Mouse (Mus musculus) forebrain, embryonic 13.5 days (tissue): ENCODE results near the gene Crtc2. TPM values are rescaled to one million over a fixed set of nuclear protein-coding genes. Genes with fewer than 3 reads are reported as not detected.

Source experiments
- ATAC-seq: fragments of 200-750 bp; cut with Nextera tagmentation; 2 replicates; pipeline ENCODE4 v1.8.0; 2017
- H3K27ac ChIP-seq: fragments of 300-500 bp; sonication (generic); 2 replicates; pipeline ENCODE4 v1.5.1; 2015; ENCODE audit warnings: inconsistent platforms, mild to moderate bottlenecking, moderate library complexity
- H3K27me3 ChIP-seq: fragments of 300-500 bp; sonication (generic); 2 replicates; pipeline ENCODE4 v1.6.1; 2015; ENCODE audit warnings: mild to moderate bottlenecking, inconsistent platforms
- H3K36me3 ChIP-seq: fragments of 300-500 bp; sonication (generic); 2 replicates; pipeline ENCODE4 v1.6.1; 2015; ENCODE audit warnings: mild to moderate bottlenecking, inconsistent platforms; ENCODE audit not compliant: poor library complexity, severe bottlenecking
- H3K4me1 ChIP-seq: fragments of 300-500 bp; sonication (generic); 2 replicates; pipeline ENCODE4 v1.6.1; 2015; ENCODE audit warnings: inconsistent platforms
- H3K4me2 ChIP-seq: fragments of 300-500 bp; sonication (generic); 2 replicates; pipeline ENCODE4 v1.6.1; 2015; ENCODE audit warnings: inconsistent platforms, mild to moderate bottlenecking, moderate library complexity
- H3K4me3 ChIP-seq: fragments of 300-500 bp; sonication (generic); 2 replicates; pipeline ENCODE4 v1.5.1; 2015; ENCODE audit warnings: mild to moderate bottlenecking, inconsistent platforms
- H3K9ac ChIP-seq: fragments of 300-500 bp; sonication (generic); 2 replicates; pipeline ENCODE4 v1.6.1; 2015; ENCODE audit warnings: mild to moderate bottlenecking, inconsistent platforms
- H3K9me3 ChIP-seq: fragments of 300-500 bp; sonication (generic); replicated peaks from 2 replicates; pipeline ENCODE4 v1.6.1; 2016; ENCODE audit warnings: inconsistent platforms
- WGBS: fragments of 180-500 bp; shearing (Covaris S2); methylation state at CpG from one replicate; pipeline ENCODE4 v1.1.7; 2015; 5-methylcytosine and 5-hydroxymethylcytosine counted together
- microRNA-seq: library from miRNA; unstranded; fragments of <30 nt; microRNA quantifications from one replicate; pipeline ENCODE4, GENCODE M21; 2016
- polyA plus RNA-seq: library from polyadenylated mRNA; unstranded; fragments of >200 nt; fragmentation: Nextera tagmentation; extraction: Ambion mirVana; gene quantifications from 2 replicates; pipeline ENCODE4 v1.2.1, GENCODE M21; 2015

Gene Crtc2
- polyA plus RNA-seq, 1 experiment from 2014 or later, result 17.2 TPM

DNA sequence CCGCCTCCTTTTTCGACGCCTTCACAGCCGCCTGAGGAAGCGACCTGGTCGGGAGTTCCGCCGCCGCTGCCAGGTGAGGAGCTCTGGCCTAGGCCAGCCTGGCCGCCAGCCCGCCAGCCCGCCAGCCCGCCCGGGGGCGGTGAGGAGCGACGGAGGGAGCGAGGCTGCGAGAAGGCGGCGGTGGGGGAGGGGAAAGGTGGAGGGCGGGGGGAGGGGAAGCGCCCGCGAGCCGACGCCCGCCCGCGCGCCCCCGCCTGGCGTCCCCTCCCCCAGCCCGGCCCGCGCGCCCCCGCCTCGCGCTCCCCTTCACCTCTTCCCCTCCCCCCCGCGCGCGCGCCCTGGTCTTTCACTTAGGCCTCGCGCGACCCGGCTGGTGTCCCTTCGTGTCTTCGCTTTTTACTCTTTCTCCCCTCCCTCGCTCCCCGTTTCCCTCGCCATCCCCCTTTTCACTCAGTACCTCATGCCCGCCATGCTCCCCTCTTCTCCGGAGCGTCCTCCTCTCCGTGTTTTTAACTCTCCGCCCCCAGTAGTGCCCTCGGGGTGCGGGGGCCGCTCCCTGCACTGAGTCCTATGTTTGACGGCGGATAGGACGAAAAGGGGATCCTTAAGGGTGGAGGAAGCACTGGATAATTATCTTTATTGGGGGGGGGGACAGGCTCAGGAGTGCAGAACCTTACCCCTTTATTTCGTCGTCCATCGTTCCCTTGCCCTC lies 39.5 kb downstream of the Crtc2 start:
- peak overlapping the region; percentile 95 for H3K9ac ChIP-seq
- 0% methylated on average over 26 of the region's 68 CpGs for WGBS
- H3K4me2 ChIP-seq, result peak overlapping the region; percentile 96
- peaks cover 32% of the 10 kb centered on the region for H3K4me1 ChIP-seq
- peaks cover 3% of the 10 kb centered on the region; the same call in 1 of the 2 replicates for H3K36me3 ChIP-seq
- peak; percentile 30 for ATAC-seq
- peak overlapping the region; percentile 95 for H3K4me3 ChIP-seq
- H3K9me3 ChIP-seq, result no peaks in the 10 kb centered on the region
- H3K27me3 ChIP-seq, result no peaks in the 10 kb centered on the region
- H3K27ac ChIP-seq, result peak overlapping the region; percentile 98

DNA sequence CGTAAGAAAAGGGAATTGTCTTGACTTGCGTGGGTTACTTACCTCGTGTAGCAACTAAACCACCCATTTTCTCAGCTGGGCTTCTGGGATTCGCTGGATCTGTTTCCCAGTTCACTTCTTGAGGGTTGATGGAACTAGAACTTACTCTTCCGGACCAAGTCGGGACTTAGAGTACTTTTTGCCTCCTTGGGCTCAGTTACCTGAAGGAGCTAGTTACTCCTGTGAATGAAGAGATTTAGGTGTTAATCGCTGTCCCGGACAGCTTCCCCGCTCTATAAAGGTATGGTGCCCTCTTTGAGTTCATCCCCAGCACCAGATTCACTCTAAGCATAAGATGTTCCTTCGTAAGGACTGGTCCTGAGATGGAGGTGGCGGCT lies 40.1 kb downstream of the Crtc2 start:
- Histone ChIP-seq H3K4me2 (peak overlapping the region; percentile 96), H3K27ac (peak overlapping the region; percentile 98), H3K9me3 (no peaks in the 10 kb centered on the region), H3K9ac (peak overlapping the region; percentile 95), H3K27me3 (no peaks in the 10 kb centered on the region), H3K4me3 (peak overlapping the region; percentile 95), H3K4me1 (peaks cover 32% of the 10 kb centered on the region), H3K36me3 (peaks cover 3% of the 10 kb centered on the region; the same call in 1 of the 2 replicates)
- no peak for ATAC-seq
- under 1% methylated on average over 11 of the region's 11 CpGs for WGBS

DNA sequence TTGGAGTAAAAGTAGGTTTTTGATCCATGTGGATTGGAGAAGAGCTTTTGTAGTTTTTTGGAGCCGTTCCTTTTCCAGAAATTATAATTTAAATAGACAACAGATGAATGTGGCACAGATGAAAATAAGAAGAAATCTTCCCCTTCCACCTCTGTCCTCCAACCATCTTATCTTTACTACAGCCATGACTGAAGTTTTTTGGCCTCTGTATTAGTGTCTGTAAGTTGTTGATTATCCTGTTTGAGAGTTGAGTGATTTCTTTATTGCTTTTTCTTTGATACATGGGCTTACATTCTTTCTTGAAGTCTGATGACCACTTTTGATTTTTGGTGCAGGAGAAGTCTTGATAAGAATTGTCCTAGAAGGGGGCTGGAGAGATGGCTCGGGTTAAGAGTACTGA lies 40.7 kb downstream of the Crtc2 start:
- Histone ChIP-seq H3K36me3 (peaks cover 3% of the 10 kb centered on the region; the same call in 1 of the 2 replicates), H3K9me3 (no peaks in the 10 kb centered on the region), H3K27me3 (no peaks in the 10 kb centered on the region), H3K4me3 (peak overlapping the region; percentile 95), H3K9ac (peak overlapping the region; percentile 95), H3K4me1 (peaks cover 32% of the 10 kb centered on the region), H3K27ac (0 out of 2 replicates have a peak overlapping the region, but pooled peaks have one; percentile 98), H3K4me2 (peak overlapping the region; percentile 96)
- 74% methylated on average over 2 of the region's 2 CpGs for WGBS
- ATAC-seq, result no peak

DNA sequence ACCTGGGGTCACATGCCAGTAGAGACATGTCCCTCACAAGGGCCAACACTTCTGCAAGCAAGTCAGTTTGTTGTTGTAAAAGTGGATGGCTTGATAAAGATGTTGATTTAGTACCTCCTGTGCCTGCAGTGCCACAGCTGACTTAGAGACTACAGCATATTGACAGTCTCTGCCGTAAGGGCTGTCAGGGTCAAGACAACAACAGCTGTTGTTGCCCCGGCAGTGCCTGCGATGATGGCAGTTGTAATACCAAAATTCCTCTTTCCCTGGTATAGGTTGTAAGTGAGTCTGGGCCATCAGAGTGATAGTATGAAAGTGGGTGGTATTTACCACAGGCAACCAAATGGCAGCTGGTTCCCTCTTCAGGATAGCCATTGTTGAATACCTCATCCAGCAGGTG lies 51.8 kb downstream of the Crtc2 start:
- ATAC-seq, result no peak
- 90% methylated on average over 3 of the region's 3 CpGs for WGBS
- H3K9ac ChIP-seq, result no peak overlapping the region
- no peak overlapping the region for H3K4me2 ChIP-seq
- H3K4me1 ChIP-seq, result peaks cover 8% of the 10 kb centered on the region; the same call in 1 of the 2 replicates
- H3K27ac ChIP-seq, result no peak overlapping the region
- no peaks in the 10 kb centered on the region for H3K9me3 ChIP-seq
- no peaks in the 10 kb centered on the region for H3K27me3 ChIP-seq
- no peaks in the 10 kb centered on the region for H3K36me3 ChIP-seq
- H3K4me3 ChIP-seq, result no peak overlapping the region

DNA sequence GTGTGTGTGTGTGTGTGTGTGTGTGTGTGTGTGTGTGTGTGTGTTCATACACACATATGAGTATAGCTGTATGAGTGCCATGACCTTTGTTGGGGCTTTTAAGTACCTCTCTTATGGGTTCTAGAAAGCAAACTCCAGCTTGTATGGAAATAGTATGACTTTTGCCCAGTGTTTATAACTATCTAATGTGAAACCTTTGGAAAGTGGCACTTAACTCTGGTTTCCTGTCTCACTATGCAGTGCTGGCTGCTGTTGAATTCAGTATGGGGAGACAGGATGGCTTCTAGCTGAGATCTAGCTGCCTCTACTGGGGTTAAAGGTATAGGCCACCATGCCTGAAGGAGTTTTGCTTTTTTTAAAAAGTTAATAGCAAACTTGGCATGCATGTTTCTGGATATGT lies 55.6 kb downstream of the Crtc2 start:
- Histone ChIP-seq H3K36me3 (no peaks in the 10 kb centered on the region), H3K27me3 (no peaks in the 10 kb centered on the region), H3K9ac (no peak overlapping the region), H3K4me2 (no peak overlapping the region), H3K4me3 (no peak overlapping the region), H3K9me3 (no peaks in the 10 kb centered on the region), H3K27ac (no peak overlapping the region), H3K4me1 (peaks cover 8% of the 10 kb centered on the region; the same call in 1 of the 2 replicates)
- ATAC-seq, result no peak

DNA sequence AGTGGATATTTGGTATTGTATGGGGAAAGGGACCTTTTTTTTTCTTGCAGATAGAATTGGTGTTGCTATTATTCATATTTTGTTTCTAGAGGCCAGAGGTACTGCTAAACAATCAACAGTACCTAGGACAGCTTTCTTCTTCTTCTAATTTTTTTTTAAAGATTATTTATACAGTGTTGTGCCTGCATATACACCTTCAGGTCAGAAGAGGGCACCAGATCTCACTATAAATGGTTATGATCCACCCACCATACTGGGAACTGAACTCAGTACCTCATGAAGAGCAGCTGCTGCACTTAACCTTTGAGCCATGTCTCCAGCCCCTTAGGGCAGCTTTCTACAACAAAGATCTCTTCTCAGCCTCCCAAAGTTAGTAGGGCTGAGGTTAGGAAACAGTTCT lies 59.4 kb downstream of the Crtc2 start:
- Histone ChIP-seq H3K4me1 (no peaks in the 10 kb centered on the region), H3K27me3 (no peaks in the 10 kb centered on the region), H3K9ac (no peak overlapping the region), H3K4me3 (no peak overlapping the region), H3K9me3 (no peaks in the 10 kb centered on the region), H3K27ac (no peak overlapping the region), H3K36me3 (no peaks in the 10 kb centered on the region), H3K4me2 (no peak overlapping the region)
- ATAC-seq, result no peak

Small RNA genes within 50 kb of the gene (microRNA-seq; reads per million reads assigned to microRNA genes)
- gene Mir7012, result not detected

Other genes with a start within 250 kb of the Crtc2 start
- 224 and 230 TPM in 2 replicates for gene 4933434E20Rik, start 202.5 kb upstream of the Crtc2 start, polyA plus RNA-seq
- gene Ubap2l, start 201.5 kb upstream of the Crtc2 start, polyA plus RNA-seq, result 164 and 169 TPM in 2 replicates
- gene Tpm3, start 181.5 kb upstream of the Crtc2 start, polyA plus RNA-seq, result 449 and 474 TPM in 2 replicates
- 0.34 TPM in 2 replicates for gene Nup210l, start 150.0 kb upstream of the Crtc2 start, polyA plus RNA-seq
- gene Rps27, start 40.5 kb upstream of the Crtc2 start, polyA plus RNA-seq, result 1,194 and 1,420 TPM in 2 replicates
- gene Rab13, start 40.5 kb upstream of the Crtc2 start, polyA plus RNA-seq, result 24.3 and 28.4 TPM in 2 replicates
- gene Jtb, start 22.6 kb upstream of the Crtc2 start, polyA plus RNA-seq, result 102 and 111 TPM in 2 replicates
- gene Creb3l4, start 10.7 kb upstream of the Crtc2 start, polyA plus RNA-seq, result 5.2 and 5.8 TPM in 2 replicates
- gene Slc39a1, start 6.0 kb upstream of the Crtc2 start, polyA plus RNA-seq, result 55.0 and 55.3 TPM in 2 replicates
- 3.1 and 4.5 TPM in 2 replicates for gene Dennd4b, start 11.0 kb downstream of the Crtc2 start, polyA plus RNA-seq
- gene Gatad2b, start 39.0 kb downstream of the Crtc2 start, polyA plus RNA-seq, result 18.0 and 18.6 TPM in 2 replicates
- gene Slc27a3, start 135.8 kb downstream of the Crtc2 start, polyA plus RNA-seq, result 11.2 and 12.4 TPM in 2 replicates
- gene Ints3, start 179.5 kb downstream of the Crtc2 start, polyA plus RNA-seq, result 27.8 and 29.3 TPM in 2 replicates
- 2.3 and 2.8 TPM in 2 replicates for gene Npr1, start 211.7 kb downstream of the Crtc2 start, polyA plus RNA-seq
- 367 and 388 TPM in 2 replicates for gene Ilf2, start 222.0 kb downstream of the Crtc2 start, polyA plus RNA-seq
- 73.5 and 76.5 TPM in 2 replicates for gene Snapin, start 236.9 kb downstream of the Crtc2 start, polyA plus RNA-seq